In genomic region chr9:65122545-65122944, GRCm38 (mm10) we compare ENCODE assay signal across 8 mouse cellular contexts. TPM values are rescaled to one million over a fixed set of nuclear protein-coding genes. Genes with fewer than 3 reads are reported as not detected.
A peak's percentile ranks its signal among the peaks of the same experiment; 100 is the strongest.
DNase-seq lines count a peak whose midpoint lies in the region; ATAC-seq and TF ChIP-seq lines count a peak whose summit lies in the region.

No protein-coding gene starts in this region.

- no peak for TF ChIP-seq POLR2A in kidney, adult 2 months (IDR thresholded peaks at IDR 0.05; ENCODE audit: low read depth, low read length)

- no peak for ATAC-seq in embryonic facial prominence, embryonic 15.5 days (ENCODE audit: insufficient number of reproducible peaks, low FRiP score, low TSS enrichment, low read depth)
- no peak for ATAC-seq in hindbrain, embryonic 15.5 days (ENCODE audit: low FRiP score, low read depth)
- ATAC-seq in neural tube, embryonic 12.5 days (ENCODE audit: low FRiP score, low read depth) = no peak

- DNase-seq in kidney, postnatal 14 days = peak; percentile 25
- no peak for DNase-seq in kidney, adult 2 months
- DNase-seq in adipocyte (ENCODE audit: low spot score) = no peak
- DNase-seq in adrenal gland, postnatal 14 days = no peak
- no peak for DNase-seq in thymus, postnatal 25 days

- H3K4me2 ChIP-seq in embryonic facial prominence, embryonic 15.5 days (replicated peaks) = no peak overlapping the region; the same call in 1 of the 2 replicates
- peak overlapping the region; percentile 25 for H3K4me2 ChIP-seq in hindbrain, embryonic 15.5 days
- H3K4me2 ChIP-seq in neural tube, embryonic 12.5 days (replicated peaks) = peak overlapping the region; percentile 10

- TF ChIP-seq CTCF in kidney, adult 2 months (conservative IDR thresholded peaks at IDR 0.05; ENCODE audit: insufficient read depth, insufficient read length, low read depth, low read length) = no peak

- no peak overlapping the region for H3K9ac ChIP-seq in embryonic facial prominence, embryonic 15.5 days
- H3K9ac ChIP-seq in hindbrain, embryonic 15.5 days = no peak overlapping the region
- 0 out of 2 replicates have a peak overlapping the region, but pooled peaks have one; percentile 17 for H3K9ac ChIP-seq in neural tube, embryonic 12.5 days

- H3K4me1 ChIP-seq in kidney, adult 2 months (ENCODE audit: control insufficient read depth, insufficient read depth, low read length) = no peaks in the 10 kb centered on the region
- H3K4me1 ChIP-seq in embryonic facial prominence, embryonic 15.5 days = peaks cover 7% of the 10 kb centered on the region; the same call in 1 of the 2 replicates
- H3K4me1 ChIP-seq in hindbrain, embryonic 15.5 days (replicated peaks) = peaks cover 9% of the 10 kb centered on the region
- peaks cover 6% of the 10 kb centered on the region; the same call in 1 of the 2 replicates for H3K4me1 ChIP-seq in neural tube, embryonic 12.5 days

- H3K9me3 ChIP-seq in embryonic facial prominence, embryonic 15.5 days (replicated peaks) = no peaks in the 10 kb centered on the region
- H3K9me3 ChIP-seq in hindbrain, embryonic 15.5 days = no peaks in the 10 kb centered on the region
- H3K9me3 ChIP-seq in neural tube, embryonic 12.5 days = no peaks in the 10 kb centered on the region

- H3K27me3 ChIP-seq in kidney, adult 2 months (replicated peaks; ENCODE audit: control insufficient read depth, insufficient read depth, low read length) = no peaks in the 10 kb centered on the region; the same call in 1 of the 2 replicates
- peaks cover 13% of the 10 kb centered on the region for H3K27me3 ChIP-seq in embryonic facial prominence, embryonic 15.5 days
- H3K27me3 ChIP-seq in hindbrain, embryonic 15.5 days = no peaks in the 10 kb centered on the region
- H3K27me3 ChIP-seq in neural tube, embryonic 12.5 days (replicated peaks) = peaks cover 13% of the 10 kb centered on the region; the same call in 1 of the 2 replicates

- no peaks in the 10 kb centered on the region for H3K36me3 ChIP-seq in kidney, adult 2 months (ENCODE audit: control insufficient read depth, insufficient read depth, low read length)
- peaks cover 46% of the 10 kb centered on the region for H3K36me3 ChIP-seq in embryonic facial prominence, embryonic 15.5 days
- H3K36me3 ChIP-seq in hindbrain, embryonic 15.5 days = 0 out of 2 replicates have a peak, but pooled peaks cover 12% of the 10 kb centered on the region
- H3K36me3 ChIP-seq in neural tube, embryonic 12.5 days = peaks cover 13% of the 10 kb centered on the region

- no peak overlapping the region for H3K4me3 ChIP-seq in kidney, adult 2 months (ENCODE audit: insufficient read depth, low read depth, low read length)
- 0 out of 2 replicates have a peak overlapping the region, but pooled peaks have one; percentile 6 for H3K4me3 ChIP-seq in embryonic facial prominence, embryonic 15.5 days (replicated peaks)
- H3K4me3 ChIP-seq in hindbrain, embryonic 15.5 days = no peak overlapping the region
- no peak overlapping the region for H3K4me3 ChIP-seq in neural tube, embryonic 12.5 days

- 27% methylated on average over 18 of the region's 18 CpGs for WGBS in kidney, adult 2 months
- 17% methylated on average over 18 of the region's 18 CpGs for WGBS in embryonic facial prominence, embryonic 15.5 days
- 20% methylated on average over 18 of the region's 18 CpGs for WGBS in hindbrain, embryonic 15.5 days
- WGBS in neural tube, embryonic 12.5 days = 16% methylated on average over 18 of the region's 18 CpGs

- H3K27ac ChIP-seq in kidney, adult 2 months (ENCODE audit: insufficient read depth, low read depth, low read length) = no peak overlapping the region
- H3K27ac ChIP-seq in embryonic facial prominence, embryonic 15.5 days (replicated peaks) = no peak overlapping the region
- H3K27ac ChIP-seq in hindbrain, embryonic 15.5 days (replicated peaks) = no peak overlapping the region
- H3K27ac ChIP-seq in neural tube, embryonic 12.5 days = no peak overlapping the region

RNA-seq across cellular contexts. Expression of gene Igdcc3, which starts 18.4 kb away (rescaled TPM):
- polyA plus RNA-seq in kidney, adult 2 months (2012; rRNA removed) = 0.72 and 0.94 TPM in 2 replicates
- 1.5 and 2.3 TPM in 2 replicates for polyA plus RNA-seq in embryonic facial prominence, embryonic 15.5 days (2015; fragmentation: Nextera tagmentation; extraction: Ambion mirVana)
- polyA plus RNA-seq in hindbrain, embryonic 15.5 days (2015; fragmentation: Nextera tagmentation; extraction: Ambion mirVana) = 9.9 and 10.9 TPM in 2 replicates
- 32.6 and 36.4 TPM in 2 replicates for polyA plus RNA-seq in neural tube, embryonic 12.5 days (2016; fragmentation: Nextera tagmentation; extraction: Ambion mirVana)
- total RNA-seq in adrenal gland, postnatal 14 days (2021) = 1.2 and 1.4 TPM in 2 replicates

RNA-seq across cellular contexts. Expression of gene Igdcc4, which starts 21.3 kb away (rescaled TPM):
- 0.57 and 0.83 TPM in 2 replicates for polyA plus RNA-seq in kidney, adult 2 months (2012; rRNA removed)
- polyA plus RNA-seq in embryonic facial prominence, embryonic 15.5 days (2015; fragmentation: Nextera tagmentation; extraction: Ambion mirVana) = 38.1 and 38.4 TPM in 2 replicates
- polyA plus RNA-seq in hindbrain, embryonic 15.5 days (2015; fragmentation: Nextera tagmentation; extraction: Ambion mirVana) = 17.3 and 17.4 TPM in 2 replicates
- 10.3 and 11.7 TPM in 2 replicates for polyA plus RNA-seq in neural tube, embryonic 12.5 days (2016; fragmentation: Nextera tagmentation; extraction: Ambion mirVana)
- 18.3 and 23.2 TPM in 2 replicates for total RNA-seq in adrenal gland, postnatal 14 days (2021)
